Mouse (Mus musculus) stomach, postnatal 0 days (tissue): Measurements from ENCODE around the gene Hes6. TPM values are rescaled to one million over a fixed set of nuclear protein-coding genes. Genes with fewer than 3 reads are reported as not detected.

ENCODE experiments used
- ATAC-seq: fragments of 200-750 bp; cut with Nextera tagmentation; 2 replicates; pipeline ENCODE4 v1.8.0; 2017; ENCODE audit not compliant: low FRiP score, low TSS enrichment
- DNase-seq: peaks from one replicate; pipeline ENCODE4 v3.0.0-alpha.2; 2016; ENCODE audit warnings: low spot score
- H3K27ac ChIP-seq: fragments of 300-500 bp; sonication (generic); replicated peaks from 2 replicates; pipeline ENCODE4 v1.5.1; 2014; ENCODE audit warnings: mild to moderate bottlenecking, control low read depth
- H3K27me3 ChIP-seq: fragments of 300-500 bp; sonication (generic); 2 replicates; pipeline ENCODE4 v1.6.1; 2014; ENCODE audit warnings: low read length; ENCODE audit not compliant: control insufficient read depth, insufficient read depth
- H3K36me3 ChIP-seq: fragments of 300-500 bp; sonication (generic); 2 replicates; pipeline ENCODE4 v1.6.1; 2014; ENCODE audit warnings: low read length, mixed read lengths; ENCODE audit not compliant: control insufficient read depth, insufficient read depth
- H3K4me1 ChIP-seq: fragments of 300-500 bp; sonication (generic); replicated peaks from 2 replicates; pipeline ENCODE4 v1.6.1; 2014; ENCODE audit warnings: antibody characterized with exemption; ENCODE audit not compliant: control insufficient read depth, insufficient read depth
- H3K4me2 ChIP-seq: fragments of 300-500 bp; sonication (generic); replicated peaks from 2 replicates; pipeline ENCODE4 v1.6.1; 2014; ENCODE audit warnings: low read depth, mild to moderate bottlenecking, control low read depth, moderate library complexity
- H3K4me3 ChIP-seq: fragments of 300-500 bp; sonication (generic); 2 replicates; pipeline ENCODE4 v1.5.1; 2014; ENCODE audit warnings: low read depth, low read length, control low read depth
- H3K9ac ChIP-seq: fragments of 300-500 bp; sonication (generic); 2 replicates; pipeline ENCODE4 v1.6.1; 2014; ENCODE audit warnings: mild to moderate bottlenecking, low read length, control low read depth, mixed read lengths
- H3K9me3 ChIP-seq: fragments of 300-500 bp; sonication (generic); 2 replicates; pipeline ENCODE4 v1.6.1; 2016; ENCODE audit warnings: low read length; ENCODE audit not compliant: control insufficient read depth
- CTCF ChIP-seq: IDR thresholded peaks from 2 replicates; pipeline ENCODE4 v1.5.1; 2016; ENCODE audit warnings: antibody characterized with exemption, low read depth, mild to moderate bottlenecking, moderate library complexity
- EP300 ChIP-seq: optimal IDR thresholded peaks from 2 replicates; pipeline ENCODE3; 2016; ENCODE audit warnings: antibody characterized with exemption
- WGBS: fragments of 180-500 bp; shearing (Covaris S2); extraction: QIAGEN DNeasy Blood & Tissue Kit; methylation state at CpG from one replicate; pipeline ENCODE4 v1.1.7; 2014; 5-methylcytosine and 5-hydroxymethylcytosine counted together
- polyA plus RNA-seq: library from polyadenylated mRNA; unstranded; fragments of >200 nt; fragmentation: Nextera tagmentation; extraction: Ambion mirVana; gene quantifications from 2 replicates; pipeline ENCODE4 v1.2.1, GENCODE M21; 2015

Gene Hes6
- polyA plus RNA-seq, 1 experiment from 2014 or later: 40.7 TPM

- DNase-seq: peak; percentile 45
- H3K9ac ChIP-seq: no peak overlapping the region
- H3K4me1 ChIP-seq: peaks cover 2% of the 10 kb centered on the region; the same call in 1 of the 2 replicates
- H3K4me3 ChIP-seq: no peak overlapping the region
- H3K36me3 ChIP-seq: peaks cover 19% of the 10 kb centered on the region
- no peaks in the 10 kb centered on the region for H3K27me3 ChIP-seq
- H3K9me3 ChIP-seq: no peaks in the 10 kb centered on the region
- 35% methylated on average over 8 of the region's 8 CpGs for WGBS
- no peak overlapping the region for H3K4me2 ChIP-seq
- ATAC-seq: peak; percentile 34; the same call in 1 of the 2 replicates
- H3K27ac ChIP-seq: peak overlapping the region; percentile 76
- TF ChIP-seq CTCF (peak; percentile 10; the same call in 1 of the 2 replicates), EP300 (no peak)
Measured at GRCm38 (mm10) chr1:91446060-91446459, 32.2 kb upstream of the Hes6 start.

- ATAC-seq (no peak), DNase-seq (no peak)
- no peak overlapping the region for H3K9ac ChIP-seq
- 74% methylated on average over 17 of the region's 17 CpGs for WGBS
- no peak overlapping the region for H3K4me3 ChIP-seq
- TF ChIP-seq EP300: no peak
- no peak for TF ChIP-seq CTCF
- peaks cover 28% of the 10 kb centered on the region for H3K36me3 ChIP-seq
- no peaks in the 10 kb centered on the region for H3K9me3 ChIP-seq
- H3K27ac ChIP-seq: peak overlapping the region; percentile 76; the same call in 1 of the 2 replicates
- H3K4me1 ChIP-seq: peaks cover 2% of the 10 kb centered on the region; the same call in 1 of the 2 replicates
- no peaks in the 10 kb centered on the region for H3K27me3 ChIP-seq
- no peak overlapping the region for H3K4me2 ChIP-seq
Measured at GRCm38 (mm10) chr1:91444841-91445830, 31.3 kb upstream of the Hes6 start.

- Histone ChIP-seq H3K36me3 (peaks cover 24% of the 10 kb centered on the region), H3K9ac (no peak overlapping the region), H3K4me3 (no peak overlapping the region), H3K4me2 (peak overlapping the region; percentile 11; the same call in 1 of the 2 replicates), H3K9me3 (no peaks in the 10 kb centered on the region), H3K27me3 (no peaks in the 10 kb centered on the region), H3K4me1 (peaks cover 2% of the 10 kb centered on the region; the same call in 1 of the 2 replicates), H3K27ac (peak overlapping the region; percentile 74)
- TF ChIP-seq EP300: no peak
- no peak for TF ChIP-seq CTCF
- ATAC-seq (peak; percentile 79), DNase-seq (peak; percentile 79)
- WGBS: 60% methylated on average over 6 of the region's 7 CpGs
Measured at GRCm38 (mm10) chr1:91442350-91442990, 28.6 kb upstream of the Hes6 start.

GRCm38 (mm10) chr1:91441855-91442254, 28.0 kb upstream of the Hes6 start:
- Histone ChIP-seq H3K4me2 (no peak overlapping the region), H3K9ac (no peak overlapping the region), H3K4me1 (peaks cover 6% of the 10 kb centered on the region; the same call in 1 of the 2 replicates), H3K27ac (0 out of 2 replicates have a peak overlapping the region, but pooled peaks have one; percentile 49), H3K9me3 (no peaks in the 10 kb centered on the region), H3K27me3 (no peaks in the 10 kb centered on the region), H3K4me3 (no peak overlapping the region), H3K36me3 (peaks cover 24% of the 10 kb centered on the region)
- DNase-seq: no peak
- 80% methylated on average over 3 of the region's 3 CpGs for WGBS
- ATAC-seq: no peak
- TF ChIP-seq CTCF (no peak), EP300 (no peak)

GRCm38 (mm10) chr1:91439776-91440175, 25.9 kb upstream of the Hes6 start:
- Histone ChIP-seq H3K27ac (no peak overlapping the region), H3K4me1 (peaks cover 18% of the 10 kb centered on the region), H3K4me2 (no peak overlapping the region), H3K4me3 (no peak overlapping the region), H3K36me3 (peaks cover 24% of the 10 kb centered on the region), H3K27me3 (no peaks in the 10 kb centered on the region), H3K9me3 (no peaks in the 10 kb centered on the region), H3K9ac (no peak overlapping the region)
- 77% methylated on average over 8 of the region's 8 CpGs for WGBS
- DNase-seq (no peak), ATAC-seq (no peak)
- TF ChIP-seq CTCF (no peak), EP300 (no peak)
